Mouse (Mus musculus): ENCODE measurements at regions not wholly inside any gene's neighbourhood (a gene's known extent, or its start where the extent isn't known, plus 50 kb on each side); places are given as distances from the start of the nearest gene placed in this dataset.

DNA sequence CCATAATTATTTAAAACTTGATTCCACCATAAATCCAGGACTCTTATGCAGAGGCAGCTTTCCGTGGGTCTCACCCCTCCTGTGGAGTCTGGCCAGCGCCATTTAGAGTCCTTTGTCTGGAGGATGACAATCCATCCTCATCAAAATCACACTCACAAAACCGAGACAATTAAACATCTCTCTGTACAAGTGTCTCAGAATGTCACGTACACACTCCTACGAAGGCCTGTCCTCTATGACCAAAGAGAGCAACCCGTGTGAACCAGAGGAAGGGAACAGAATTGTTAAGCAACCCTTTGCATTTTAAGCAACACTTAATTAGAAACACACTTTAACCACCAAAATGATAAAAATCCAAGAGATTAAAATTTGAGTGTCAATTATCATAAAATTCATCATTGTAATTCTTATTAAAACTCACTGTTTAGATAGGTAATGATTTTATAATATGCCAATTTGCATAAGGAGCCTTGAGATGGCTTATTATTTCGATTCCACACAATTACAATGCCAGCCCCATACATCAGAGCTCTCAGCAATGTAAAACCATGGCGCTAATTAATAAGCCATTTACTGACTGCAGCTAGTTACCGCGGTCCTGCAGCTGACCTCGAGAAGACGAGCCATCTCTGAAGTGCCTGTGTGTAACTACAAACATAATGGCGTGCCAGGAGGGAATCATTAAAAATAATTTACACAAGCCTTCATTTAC, 325.0 kb upstream of the Irx1 start:
- no peak overlapping the region for H3K27ac ChIP-seq
- H3K27me3 ChIP-seq = peaks cover 37% of the 10 kb centered on the region
- H3K4me2 ChIP-seq = no peak overlapping the region
- ATAC-seq (ENCODE audit: insufficient number of reproducible peaks, low FRiP score, low TSS enrichment, low read depth) = no peak
- H3K4me1 ChIP-seq = 0 out of 2 replicates have a peak, but pooled peaks cover 4% of the 10 kb centered on the region
- H3K9me3 ChIP-seq = no peaks in the 10 kb centered on the region
- H3K4me3 ChIP-seq = no peak overlapping the region
- no peak overlapping the region for H3K9ac ChIP-seq
- 24% methylated on average over 13 of the region's 13 CpGs for WGBS
- H3K36me3 ChIP-seq = no peaks in the 10 kb centered on the region

DNA sequence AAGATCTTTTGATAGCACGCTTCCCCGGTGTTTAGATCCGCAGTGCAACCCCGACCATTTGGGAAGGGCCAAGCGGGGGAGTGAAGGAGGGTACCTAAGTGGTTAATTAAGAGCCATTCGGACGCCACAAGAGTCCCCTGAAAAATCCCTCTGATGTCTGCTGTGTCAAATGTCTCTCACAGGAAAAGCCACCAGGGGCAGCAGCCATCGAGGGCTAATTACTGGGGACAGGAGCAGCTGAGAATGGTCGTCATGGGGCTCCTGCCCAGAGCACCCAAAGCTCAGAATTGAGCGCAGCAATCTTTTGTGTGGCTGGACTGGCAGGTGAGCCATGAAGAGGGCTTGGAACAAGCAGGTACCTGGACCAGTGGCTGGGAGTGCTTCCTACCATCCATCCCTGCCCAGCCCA, 325.6 kb upstream of the Irx1 start:
- Histone ChIP-seq H3K9me3 (no peaks in the 10 kb centered on the region), H3K27me3 (peaks cover 41% of the 10 kb centered on the region)
- no peak for ATAC-seq (ENCODE audit: insufficient number of reproducible peaks, low FRiP score, low TSS enrichment, low read depth)

DNA sequence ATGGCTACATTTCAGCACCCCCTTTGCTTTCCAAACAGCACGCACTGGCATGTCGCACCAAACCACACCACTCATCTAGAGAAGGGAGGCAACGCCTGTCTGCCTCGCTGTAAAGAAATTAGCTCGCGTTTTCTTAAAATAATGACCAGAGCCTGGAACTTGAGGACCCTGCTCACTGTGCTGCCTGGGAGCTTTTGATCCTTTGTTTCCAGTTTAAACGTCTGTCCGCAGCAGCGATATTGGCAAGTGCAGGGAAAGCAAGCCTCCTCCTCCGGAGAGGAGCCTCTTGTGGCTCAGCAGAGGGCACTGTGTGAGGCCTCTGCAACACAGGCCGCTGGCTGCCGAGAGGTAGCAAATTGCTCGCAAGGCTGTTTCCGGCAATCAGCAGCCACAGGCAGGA, 328.8 kb upstream of the Irx1 start:
- H3K4me3 ChIP-seq = no peak overlapping the region

More for the DNA sequence above, 325.6 kb upstream of the Irx1 start:
- H3K36me3 ChIP-seq = no peaks in the 10 kb centered on the region
- no peak overlapping the region for H3K4me2 ChIP-seq
- no peak overlapping the region for H3K4me3 ChIP-seq
- no peak overlapping the region for H3K27ac ChIP-seq
- H3K4me1 ChIP-seq = 0 out of 2 replicates have a peak, but pooled peaks cover 4% of the 10 kb centered on the region
- H3K9ac ChIP-seq = no peak overlapping the region
- 8% methylated on average over 10 of the region's 10 CpGs for WGBS

DNA sequence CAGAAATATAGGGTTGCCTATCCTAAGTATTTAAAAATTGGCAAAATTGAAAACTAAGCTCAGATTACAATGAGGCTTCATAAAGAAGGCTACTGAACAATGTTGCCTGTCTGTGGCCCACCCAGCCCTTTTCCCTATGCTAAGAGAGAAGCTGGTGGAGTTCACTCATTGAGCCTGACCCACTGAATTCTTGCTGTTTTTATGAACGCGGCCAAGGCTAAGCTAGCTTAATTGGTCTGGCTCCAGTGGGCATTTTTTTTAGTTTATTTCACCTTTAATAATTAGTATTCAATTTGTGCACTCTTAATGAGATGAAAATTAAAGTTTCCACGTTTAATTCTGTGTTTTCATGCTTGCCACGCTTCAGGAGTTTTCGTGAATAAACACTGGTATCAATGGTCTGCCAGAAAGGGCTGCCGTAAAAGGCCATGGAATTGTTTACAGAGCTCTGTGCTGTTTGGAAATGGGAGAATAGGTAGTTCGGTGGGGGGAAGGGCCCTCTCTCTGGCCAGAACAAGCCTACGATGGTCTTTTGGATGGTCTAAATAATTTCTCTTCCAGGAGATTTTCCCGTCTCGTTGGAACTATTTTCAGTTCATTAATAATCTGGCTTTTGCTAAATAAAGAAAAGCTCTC, 329.7 kb upstream of the Irx1 start:
- Histone ChIP-seq H3K4me2 (no peak overlapping the region), H3K27me3 (peaks cover 59% of the 10 kb centered on the region), H3K4me1 (0 out of 2 replicates have a peak, but pooled peaks cover 4% of the 10 kb centered on the region), H3K4me3 (no peak overlapping the region), H3K36me3 (no peaks in the 10 kb centered on the region), H3K9me3 (no peaks in the 10 kb centered on the region), H3K27ac (no peak overlapping the region), H3K9ac (no peak overlapping the region)
- WGBS = 31% methylated on average over 10 of the region's 10 CpGs
- ATAC-seq (ENCODE audit: insufficient number of reproducible peaks, low FRiP score, low TSS enrichment, low read depth) = no peak

More for the DNA sequence above, 328.8 kb upstream of the Irx1 start:
- Histone ChIP-seq H3K9ac (no peak overlapping the region), H3K27ac (no peak overlapping the region), H3K4me2 (0 out of 2 replicates have a peak overlapping the region, but pooled peaks have one; percentile 17), H3K4me1 (0 out of 2 replicates have a peak, but pooled peaks cover 4% of the 10 kb centered on the region), H3K27me3 (peaks cover 57% of the 10 kb centered on the region), H3K9me3 (no peaks in the 10 kb centered on the region), H3K36me3 (no peaks in the 10 kb centered on the region)
- no peak for ATAC-seq (ENCODE audit: insufficient number of reproducible peaks, low FRiP score, low TSS enrichment, low read depth)
- 8% methylated on average over 14 of the region's 14 CpGs for WGBS

DNA sequence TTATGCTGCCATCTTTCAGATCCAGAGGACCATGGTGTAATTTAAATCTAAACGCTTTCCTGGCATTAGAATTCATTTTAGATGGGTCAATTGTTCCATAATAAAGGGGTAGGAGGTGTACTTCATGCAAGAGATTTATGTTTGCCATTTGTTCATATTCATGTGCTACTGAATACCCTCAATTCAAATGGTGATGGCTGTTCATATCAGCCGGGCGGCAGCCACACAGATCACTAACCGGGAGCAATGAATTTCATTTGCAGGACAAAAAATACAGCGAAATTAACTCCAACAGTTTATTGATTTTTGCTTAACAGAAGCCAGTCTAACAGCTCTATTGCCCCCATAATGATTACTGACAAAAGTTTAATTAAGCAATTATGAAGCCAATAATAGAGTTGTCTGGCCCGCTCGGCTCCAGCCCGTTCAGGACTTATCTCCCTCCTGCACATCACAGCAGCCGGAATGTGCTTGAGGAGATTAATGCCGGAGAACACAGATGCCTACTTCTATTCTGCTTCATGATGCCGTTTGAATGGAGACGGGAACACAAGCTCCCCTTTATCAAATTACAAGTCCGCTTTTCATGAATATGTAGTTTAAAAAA, 330.3 kb upstream of the Irx2 start:
- Histone ChIP-seq H3K27me3 (peaks cover 34% of the 10 kb centered on the region), H3K36me3 (no peaks in the 10 kb centered on the region), H3K4me3 (no peak overlapping the region), H3K4me2 (no peak overlapping the region), H3K27ac (no peak overlapping the region), H3K4me1 (0 out of 2 replicates have a peak, but pooled peaks cover 2% of the 10 kb centered on the region), H3K9ac (no peak overlapping the region), H3K9me3 (no peaks in the 10 kb centered on the region)
- ATAC-seq (ENCODE audit: insufficient number of reproducible peaks, low FRiP score, low TSS enrichment, low read depth) = no peak
- 51% methylated on average over 13 of the region's 13 CpGs for WGBS

DNA sequence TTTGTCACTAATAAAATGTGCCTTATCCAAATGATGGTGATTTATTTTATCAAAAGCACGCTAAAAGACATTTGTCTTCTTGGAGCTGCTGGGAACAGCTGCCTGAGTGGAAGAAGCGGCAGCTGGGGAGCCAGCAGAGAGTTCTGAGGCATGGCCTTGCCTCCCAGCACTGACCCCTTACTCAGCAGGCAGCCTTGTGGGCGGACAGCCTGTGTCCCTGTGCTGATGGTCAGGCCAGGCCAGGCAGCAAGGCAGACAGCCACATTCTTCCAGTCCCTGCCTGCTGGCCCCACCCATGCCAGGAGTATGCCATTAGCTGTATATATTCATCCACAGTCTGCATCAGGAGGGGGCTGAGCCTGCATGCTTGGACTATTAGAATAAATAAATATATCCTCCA, 329.0 kb upstream of the Irx2 start:
- WGBS = 30% methylated on average over 3 of the region's 3 CpGs
- Histone ChIP-seq H3K36me3 (no peaks in the 10 kb centered on the region), H3K9ac (no peak overlapping the region), H3K27ac (no peak overlapping the region), H3K9me3 (no peaks in the 10 kb centered on the region), H3K4me1 (0 out of 2 replicates have a peak, but pooled peaks cover 2% of the 10 kb centered on the region), H3K4me2 (no peak overlapping the region), H3K27me3 (peaks cover 26% of the 10 kb centered on the region), H3K4me3 (no peak overlapping the region)
- no peak for ATAC-seq (ENCODE audit: insufficient number of reproducible peaks, low FRiP score, low TSS enrichment, low read depth)

DNA sequence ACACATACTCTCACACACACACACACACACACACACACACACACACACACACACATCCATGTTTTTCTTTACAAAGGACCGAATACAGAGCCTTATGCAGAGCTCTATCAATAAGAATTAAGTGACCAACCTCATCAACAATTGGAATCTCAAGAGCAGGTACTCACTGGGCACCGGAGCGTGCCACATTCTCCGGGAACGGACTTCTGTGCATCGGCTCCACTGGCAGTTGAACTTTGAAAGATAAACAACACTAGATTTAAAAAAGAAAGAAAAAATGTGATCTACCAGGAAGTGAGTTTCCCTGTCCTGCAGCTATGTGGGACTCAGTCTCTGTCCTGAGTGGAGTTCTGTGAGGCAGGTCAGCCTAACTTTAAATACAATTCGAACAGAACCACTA, 327.5 kb upstream of the Irx2 start:
- Histone ChIP-seq H3K4me3 (no peak overlapping the region), H3K4me1 (0 out of 2 replicates have a peak, but pooled peaks cover 2% of the 10 kb centered on the region), H3K9me3 (no peaks in the 10 kb centered on the region), H3K36me3 (no peaks in the 10 kb centered on the region), H3K4me2 (no peak overlapping the region), H3K27me3 (peaks cover 15% of the 10 kb centered on the region), H3K27ac (no peak overlapping the region), H3K9ac (no peak overlapping the region)
- ATAC-seq (ENCODE audit: insufficient number of reproducible peaks, low FRiP score, low TSS enrichment, low read depth) = no peak
- 82% methylated on average over 7 of the region's 7 CpGs for WGBS

DNA sequence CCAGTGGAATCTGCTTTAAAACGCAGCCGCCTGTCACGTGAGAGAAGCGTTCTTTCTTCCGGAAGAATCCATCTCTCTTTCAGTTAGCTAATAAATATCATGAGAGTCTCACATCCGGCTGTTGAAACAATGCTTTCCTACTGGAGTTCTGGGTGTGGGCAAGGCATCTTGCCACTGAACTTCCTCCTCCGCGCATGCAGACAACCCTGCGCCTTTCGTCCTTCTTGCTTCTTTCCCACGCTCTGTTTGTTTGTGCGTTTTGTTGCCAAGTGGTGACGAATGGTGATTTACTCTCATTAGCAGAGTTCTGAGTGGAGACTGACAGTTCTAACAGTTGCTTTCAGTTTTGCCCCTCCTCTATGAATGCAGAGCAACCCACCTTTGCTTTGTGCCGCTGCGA, 326.8 kb upstream of the Irx2 start:
- Histone ChIP-seq H3K4me3 (no peak overlapping the region), H3K27me3 (peaks cover 15% of the 10 kb centered on the region), H3K9me3 (no peaks in the 10 kb centered on the region), H3K36me3 (no peaks in the 10 kb centered on the region), H3K4me1 (0 out of 2 replicates have a peak, but pooled peaks cover 2% of the 10 kb centered on the region), H3K4me2 (no peak overlapping the region), H3K9ac (no peak overlapping the region), H3K27ac (no peak overlapping the region)
- ATAC-seq (ENCODE audit: insufficient number of reproducible peaks, low FRiP score, low TSS enrichment, low read depth) = no peak
- 70% methylated on average over 15 of the region's 15 CpGs for WGBS

DNA sequence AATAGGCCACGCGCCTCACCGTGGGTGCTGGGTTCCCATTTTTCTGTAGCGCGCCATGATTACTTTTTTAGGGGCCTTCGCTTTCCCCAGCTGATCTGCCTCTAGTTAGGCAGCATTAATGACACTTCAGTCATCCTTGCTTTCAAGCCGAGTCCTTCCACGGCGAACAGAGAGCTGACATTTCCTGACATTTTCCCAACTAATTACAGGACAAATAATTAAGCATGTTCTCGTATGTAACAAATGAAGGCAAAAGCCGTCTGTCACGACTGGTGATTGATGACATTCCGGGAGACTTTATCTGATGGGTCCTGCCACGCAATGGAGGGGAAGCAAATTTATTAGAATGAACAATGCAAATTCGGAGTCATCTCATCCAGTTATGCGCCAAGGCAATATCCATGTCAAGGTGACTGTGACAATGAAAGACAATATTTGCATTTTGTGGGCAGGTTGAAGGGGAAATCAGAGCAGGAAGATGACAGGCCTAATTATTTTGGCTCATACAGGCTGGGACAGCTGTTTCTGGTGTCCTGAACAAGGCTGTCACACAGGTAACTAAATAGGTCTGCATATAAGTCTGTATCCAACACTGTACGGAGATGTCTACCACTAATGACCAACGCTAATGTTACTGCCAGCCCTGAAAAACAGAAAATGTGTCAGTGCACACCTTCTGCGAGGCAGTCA, 326.0 kb upstream of the Irx2 start:
- WGBS = 72% methylated on average over 19 of the region's 19 CpGs
- Histone ChIP-seq H3K4me2 (no peak overlapping the region), H3K9me3 (no peaks in the 10 kb centered on the region), H3K4me3 (no peak overlapping the region), H3K27ac (no peak overlapping the region), H3K4me1 (0 out of 2 replicates have a peak, but pooled peaks cover 2% of the 10 kb centered on the region), H3K9ac (no peak overlapping the region), H3K36me3 (no peaks in the 10 kb centered on the region), H3K27me3 (peaks cover 11% of the 10 kb centered on the region)
- no peak for ATAC-seq (ENCODE audit: insufficient number of reproducible peaks, low FRiP score, low TSS enrichment, low read depth)

DNA sequence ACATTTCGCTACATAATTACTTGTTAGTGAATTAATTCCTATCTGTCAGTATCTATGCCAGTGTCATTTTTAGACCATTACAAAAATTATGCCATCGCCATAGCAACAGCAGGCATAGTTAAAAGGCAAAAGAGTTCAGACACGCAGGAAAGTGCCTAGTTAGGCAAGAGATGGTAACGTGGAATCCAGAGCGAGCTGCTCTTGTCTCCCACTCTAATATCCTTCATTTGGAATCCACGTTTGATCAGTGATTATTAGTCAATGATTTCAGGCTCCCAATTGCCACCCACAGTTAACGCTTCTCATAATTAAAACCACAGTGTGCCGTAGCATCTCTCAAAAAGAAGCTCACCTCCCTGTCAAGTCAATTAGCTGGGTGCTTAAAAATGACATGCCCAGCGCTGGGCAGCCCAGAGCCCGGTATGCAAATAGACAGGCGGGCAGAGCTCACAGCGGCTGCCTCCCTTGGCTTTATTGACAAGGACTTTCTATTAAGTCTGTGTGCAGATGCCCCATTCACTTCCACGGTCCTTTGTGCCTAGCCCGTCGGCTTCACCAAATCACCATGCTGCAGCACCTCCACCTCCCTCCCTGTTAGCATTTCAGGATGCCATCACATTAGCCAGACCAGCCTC, 325.4 kb upstream of the Irx2 start:
- Histone ChIP-seq H3K9me3 (no peaks in the 10 kb centered on the region), H3K27me3 (peaks cover 10% of the 10 kb centered on the region), H3K4me1 (0 out of 2 replicates have a peak, but pooled peaks cover 2% of the 10 kb centered on the region), H3K4me2 (no peak overlapping the region), H3K36me3 (no peaks in the 10 kb centered on the region), H3K27ac (no peak overlapping the region), H3K4me3 (no peak overlapping the region), H3K9ac (no peak overlapping the region)
- WGBS = 62% methylated on average over 15 of the region's 15 CpGs
- no peak for ATAC-seq (ENCODE audit: insufficient number of reproducible peaks, low FRiP score, low TSS enrichment, low read depth)

DNA sequence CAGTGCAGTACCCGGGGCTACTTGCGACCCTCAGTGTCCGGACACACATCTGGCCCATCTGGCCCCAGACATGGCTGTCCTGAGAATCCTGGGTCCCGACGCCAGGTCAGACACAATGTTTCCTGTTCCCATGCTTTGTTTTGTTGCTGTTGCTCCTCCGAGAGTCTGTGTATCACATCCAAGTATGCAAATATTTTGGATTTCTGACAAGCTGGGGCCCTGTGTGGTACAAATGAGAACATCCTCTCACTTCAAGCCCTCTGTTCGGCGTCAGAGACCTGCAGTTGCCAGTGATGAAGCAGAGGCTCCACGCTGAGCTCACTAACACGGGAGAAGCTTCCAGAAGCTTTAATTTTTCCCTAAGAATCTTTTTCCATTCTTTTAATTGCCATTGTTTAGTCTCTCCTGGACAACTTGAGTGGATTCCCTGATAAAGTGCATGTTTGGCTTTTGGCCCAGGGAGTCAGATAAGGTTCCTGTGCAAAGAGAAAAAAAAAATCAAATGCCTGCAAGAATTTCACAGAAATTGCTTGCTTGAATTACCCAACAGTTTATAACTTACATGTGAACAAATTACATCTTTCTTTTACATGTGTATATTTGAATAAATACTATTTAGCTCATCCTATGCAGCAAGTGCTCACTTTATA, 304.5 kb upstream of the Irx2 start:
- no peak overlapping the region for H3K4me3 ChIP-seq
- H3K36me3 ChIP-seq = no peaks in the 10 kb centered on the region
- H3K27me3 ChIP-seq = no peaks in the 10 kb centered on the region
- H3K9ac ChIP-seq = no peak overlapping the region
- ATAC-seq (ENCODE audit: insufficient number of reproducible peaks, low FRiP score, low TSS enrichment, low read depth) = no peak
- no peaks in the 10 kb centered on the region for H3K4me1 ChIP-seq
- no peak overlapping the region for H3K4me2 ChIP-seq
- H3K9me3 ChIP-seq = no peaks in the 10 kb centered on the region
- no peak overlapping the region for H3K27ac ChIP-seq
- 66% methylated on average over 10 of the region's 10 CpGs for WGBS
